Mouse (Mus musculus) c-Kit-positive CD71-positive TER-119-negative erythroid progenitor cells, embryonic 14.5 days (primary cell): ENCODE data around the gene Atp11c.
A peak's percentile ranks its signal among the peaks of the same experiment; 100 is the strongest.

ENCODE experiments used
- DNase-seq: peaks from one replicate; pipeline ENCODE4 v3.0.0-alpha.2; 2013; ENCODE audit warnings: low read depth

Gene Atp11c

GRCm38 (mm10) chrX:60386852-60387251 is 205.6 kb downstream of the Atp11c start:
- DNase-seq: no peak

- no peak for DNase-seq
These were observed 210.8 kb downstream of the Atp11c start for GRCm38 (mm10) chrX:60381711-60382110.

GRCm38 (mm10) chrX:60380386-60380785 is 212.1 kb downstream of the Atp11c start:
- DNase-seq: no peak

GRCm38 (mm10) chrX:60348741-60349140 is 243.8 kb downstream of the Atp11c start:
- no peak for DNase-seq

- DNase-seq: no peak
These were observed 247.1 kb downstream of the Atp11c start for GRCm38 (mm10) chrX:60345447-60345846.

- DNase-seq: no peak
These were observed 247.5 kb downstream of the Atp11c start for GRCm38 (mm10) chrX:60344991-60345390.

GRCm38 (mm10) chrX:60329735-60330134 is 262.8 kb downstream of the Atp11c start:
- DNase-seq: peak; percentile 8

- no peak for DNase-seq
These were observed 271.2 kb downstream of the Atp11c start for GRCm38 (mm10) chrX:60321321-60321720.

- no peak for DNase-seq
These were observed 274.8 kb downstream of the Atp11c start for GRCm38 (mm10) chrX:60317661-60318060.

- DNase-seq: no peak
These were observed 300.2 kb downstream of the Atp11c start for GRCm38 (mm10) chrX:60292335-60292734.

- no peak for DNase-seq
These were observed 337.2 kb downstream of the Atp11c start for GRCm38 (mm10) chrX:60255346-60255745.

GRCm38 (mm10) chrX:60187726-60188125 is 404.8 kb downstream of the Atp11c start:
- no peak for DNase-seq

GRCm38 (mm10) chrX:60182611-60183010 is 409.9 kb downstream of the Atp11c start:
- DNase-seq: no peak

- DNase-seq: no peak
These were observed 413.6 kb downstream of the Atp11c start, which contains the start of gene Mcf2 for GRCm38 (mm10) chrX:60178744-60179458. Gene Mcf2, minus strand, starts transcription at chrX:60179089.

- DNase-seq: no peak
These were observed 414.3 kb downstream of the Atp11c start for GRCm38 (mm10) chrX:60178025-60178743.
